Mouse (Mus musculus) urinary bladder, adult 18-20 months (tissue): Measurements from ENCODE around the gene Nmur1.
"Not testable (repeated sequence)": the region's sequence is repeated elsewhere in the genome, so short reads cannot be mapped to it uniquely, and the experiment has no call there.

Experiments used
- DNase-seq, 2 experiments: peaks; one replicate each; pipeline ENCODE4 v3.0.0; 2022; ENCODE audit warnings: low spot score in 2 of 2, mixed read lengths in 2 of 2

Gene Nmur1

GRCm38 (mm10) chr1:86359798-86360179, 66.2 kb downstream of the Nmur1 start:
- no peak for DNase-seq

- DNase-seq: peak; percentile 95 to 98
These were observed 66.9 kb downstream of the Nmur1 start, which contains the start of gene Ncl for GRCm38 (mm10) chr1:86358906-86359797. Gene Ncl (minus strand): TSS chr1:86359400.

GRCm38 (mm10) chr1:86358229-86358905, 67.7 kb downstream of the Nmur1 start:
- no peak for DNase-seq

DNA sequence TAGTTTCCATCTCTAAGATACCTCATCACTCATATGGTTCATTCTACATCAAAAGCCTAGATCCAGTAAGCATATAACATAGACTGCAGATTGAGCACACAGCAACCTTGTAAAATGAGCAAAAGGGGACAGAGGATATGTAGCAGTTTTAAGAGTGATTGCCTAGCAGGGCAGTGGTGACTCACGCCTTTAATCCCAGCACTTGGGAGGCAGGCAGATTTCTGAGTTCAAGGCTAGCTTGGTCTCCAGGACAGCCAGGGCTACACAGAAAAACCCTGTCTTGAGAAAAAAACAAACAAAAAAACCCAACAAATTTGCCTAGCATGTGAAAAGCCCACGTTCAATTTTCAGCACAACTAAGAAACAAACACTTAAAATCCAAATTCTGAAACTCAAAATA, 71.8 kb downstream of the Nmur1 start:
- DNase-seq: no peak

DNA sequence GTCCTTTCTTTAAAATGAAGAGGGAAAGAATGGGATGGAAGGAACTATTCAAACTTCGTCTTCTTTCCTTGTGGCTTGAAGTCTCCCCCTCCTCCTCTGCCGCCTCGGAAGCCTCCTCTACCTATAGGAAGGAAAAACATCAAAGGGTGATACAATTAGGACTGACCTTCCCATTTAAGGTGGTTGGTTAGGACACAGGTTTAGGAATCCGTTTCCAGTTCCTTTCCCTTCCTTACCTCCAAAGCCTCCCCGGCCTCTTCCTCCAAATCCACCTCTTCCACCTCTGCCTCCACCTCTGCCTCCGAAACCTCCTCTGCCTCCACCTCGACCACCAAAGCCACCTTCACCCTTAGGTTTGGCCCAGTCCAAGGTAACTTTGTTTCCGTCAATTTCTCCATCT, 75.5 kb downstream of the Nmur1 start:
- no peak for DNase-seq

DNA sequence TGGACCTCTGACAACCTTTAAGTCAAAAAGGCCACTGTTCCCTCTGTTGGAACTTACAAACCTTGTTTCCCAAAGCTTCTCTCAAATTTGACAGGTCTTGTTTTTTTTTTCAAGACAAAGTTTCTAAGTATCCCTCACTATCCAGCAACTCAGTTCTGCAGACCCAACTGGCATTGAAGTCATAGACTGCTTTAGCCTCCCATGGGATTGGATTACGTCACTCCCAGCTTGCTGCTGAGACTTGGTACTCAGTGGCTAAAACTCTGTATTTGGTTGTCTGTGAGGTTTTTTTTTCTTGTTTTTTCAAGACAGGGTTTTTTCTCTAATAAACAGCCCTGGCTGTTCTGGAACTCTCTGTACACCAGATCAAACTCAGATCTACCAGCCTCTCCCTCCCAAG, 76.3 kb downstream of the Nmur1 start:
- no peak for DNase-seq

DNA sequence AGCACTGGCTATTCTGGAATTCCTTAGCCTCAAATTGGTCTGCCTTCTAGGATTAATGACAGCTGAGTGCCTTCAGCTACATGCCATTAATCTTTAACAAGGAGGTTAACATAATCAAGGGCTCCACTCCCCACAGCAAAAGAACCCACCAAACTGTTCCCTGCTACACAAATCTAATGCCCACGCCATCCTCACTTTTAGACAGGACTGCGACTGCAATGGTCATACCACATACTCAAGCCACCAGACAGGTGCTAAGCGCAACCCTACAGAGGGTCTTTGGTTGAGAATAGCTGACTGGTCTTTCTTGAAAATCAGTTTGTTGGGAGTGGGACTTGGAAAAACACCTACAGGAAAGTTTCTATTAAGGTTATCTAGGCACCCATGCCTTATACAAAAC, 76.8 kb downstream of the Nmur1 start:
- DNase-seq: no peak

GRCm38 (mm10) chr1:86348801-86349200, 77.2 kb downstream of the Nmur1 start:
- DNase-seq: no peak

GRCm38 (mm10) chr1:86348083-86348482, 77.9 kb downstream of the Nmur1 start:
- DNase-seq: no peak

GRCm38 (mm10) chr1:86347716-86348045, 78.3 kb downstream of the Nmur1 start:
- no peak for DNase-seq

DNA sequence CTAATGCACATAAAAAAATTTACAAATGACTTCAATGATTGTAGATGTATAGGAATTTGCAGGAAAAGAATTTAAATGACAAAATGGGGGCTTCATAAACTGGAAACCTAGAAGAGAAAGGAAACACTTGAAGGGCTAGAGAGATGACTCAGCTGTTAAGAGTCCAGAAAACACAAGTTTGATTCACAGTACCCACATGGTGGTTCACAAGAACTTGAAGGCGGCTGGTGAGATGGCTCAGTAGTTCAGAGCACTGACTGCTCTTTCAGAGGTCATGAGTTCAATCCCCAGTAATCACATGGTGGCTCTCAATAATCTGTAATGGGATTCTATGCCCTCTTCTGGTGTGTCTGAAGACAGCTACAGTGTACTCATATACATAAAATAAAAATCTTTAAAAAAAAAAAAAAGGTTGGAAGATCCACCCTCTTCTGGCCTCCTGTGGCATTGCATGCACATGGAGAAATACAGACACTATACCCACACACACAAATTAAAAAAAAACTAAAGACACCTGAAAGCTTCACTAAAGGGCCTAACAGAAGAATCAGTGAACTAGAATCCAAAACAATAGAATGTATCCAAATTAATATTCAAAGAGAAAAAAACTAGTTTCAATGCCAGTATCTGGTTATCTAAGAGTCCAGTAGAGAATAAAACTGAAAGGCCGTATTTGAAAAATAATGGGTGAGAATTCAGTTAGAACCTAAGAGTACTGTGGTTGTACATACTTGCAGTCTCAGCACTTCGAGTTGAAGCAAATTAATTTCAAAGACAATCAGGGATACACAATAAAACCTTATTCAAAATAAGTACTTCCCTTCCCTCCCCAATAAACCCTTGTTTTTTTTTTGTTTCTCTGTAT, 78.9 kb downstream of the Nmur1 start:
- DNase-seq: no peak

GRCm38 (mm10) chr1:86345956-86346355, 80.1 kb downstream of the Nmur1 start:
- no peak for DNase-seq

DNA sequence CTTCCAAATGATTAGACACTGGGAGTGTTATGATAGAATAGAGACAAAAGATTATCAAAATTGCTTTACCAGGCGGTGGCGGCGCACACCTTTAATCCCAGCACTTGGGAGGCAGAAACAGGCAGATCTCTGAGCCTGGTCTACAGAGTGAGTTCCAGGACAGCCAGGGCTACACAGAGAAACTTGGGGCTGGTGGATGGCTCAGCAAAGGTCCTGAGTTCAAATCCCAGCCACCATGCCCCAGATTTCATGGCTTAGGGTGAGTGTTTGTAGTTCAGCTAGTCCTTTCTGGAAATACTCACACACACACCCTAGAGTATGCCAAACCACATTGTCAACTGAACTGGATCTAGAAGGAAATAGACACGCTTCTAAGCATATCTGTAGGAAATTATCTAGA, 81.0 kb downstream of the Nmur1 start:
- DNase-seq: no peak

- DNase-seq: no peak
These were observed 81.8 kb downstream of the Nmur1 start for GRCm38 (mm10) chr1:86343969-86344861.

GRCm38 (mm10) chr1:86343087-86343645, 82.9 kb downstream of the Nmur1 start:
- no peak for DNase-seq

DNA sequence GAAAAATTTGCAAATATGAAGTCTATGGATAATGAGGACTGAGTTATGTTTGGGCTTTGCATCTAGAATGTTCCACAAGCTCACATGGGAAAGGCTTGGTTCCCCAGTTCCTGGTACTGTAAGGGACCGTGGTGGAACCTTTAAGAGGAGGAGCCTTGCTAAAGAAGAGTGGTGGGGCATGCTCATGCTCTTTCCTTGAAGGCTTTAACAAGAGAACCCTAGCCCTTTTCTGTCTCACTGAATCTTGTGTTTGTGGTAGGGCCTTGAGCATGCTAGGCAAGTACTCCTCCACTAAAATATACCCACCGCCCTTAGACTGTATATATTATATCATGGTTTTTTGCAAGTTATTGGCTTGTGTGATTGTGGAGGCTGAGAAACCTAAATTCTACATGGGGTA, 83.7 kb downstream of the Nmur1 start:
- no peak for DNase-seq

DNA sequence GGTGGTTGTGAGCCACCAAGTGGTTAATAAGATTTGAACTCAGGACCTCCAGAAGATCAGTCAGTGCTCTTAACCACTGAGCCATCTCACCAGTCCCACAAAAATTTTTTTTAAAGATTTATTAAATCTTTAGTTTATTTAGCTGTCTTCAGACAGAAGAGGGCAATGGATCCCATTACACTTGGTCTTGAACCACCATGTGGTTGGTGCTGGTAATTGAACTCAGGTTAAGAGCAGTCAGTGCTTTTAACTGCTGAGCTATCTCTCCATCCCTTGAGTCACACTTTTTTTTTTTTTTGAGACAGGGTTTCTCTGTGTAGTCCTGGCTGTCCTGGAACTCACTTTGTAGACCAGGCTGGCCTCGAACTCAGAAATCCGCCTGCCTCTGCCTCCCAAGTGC, 84.9 kb downstream of the Nmur1 start:
- not testable (repeated sequence) for DNase-seq

DNA sequence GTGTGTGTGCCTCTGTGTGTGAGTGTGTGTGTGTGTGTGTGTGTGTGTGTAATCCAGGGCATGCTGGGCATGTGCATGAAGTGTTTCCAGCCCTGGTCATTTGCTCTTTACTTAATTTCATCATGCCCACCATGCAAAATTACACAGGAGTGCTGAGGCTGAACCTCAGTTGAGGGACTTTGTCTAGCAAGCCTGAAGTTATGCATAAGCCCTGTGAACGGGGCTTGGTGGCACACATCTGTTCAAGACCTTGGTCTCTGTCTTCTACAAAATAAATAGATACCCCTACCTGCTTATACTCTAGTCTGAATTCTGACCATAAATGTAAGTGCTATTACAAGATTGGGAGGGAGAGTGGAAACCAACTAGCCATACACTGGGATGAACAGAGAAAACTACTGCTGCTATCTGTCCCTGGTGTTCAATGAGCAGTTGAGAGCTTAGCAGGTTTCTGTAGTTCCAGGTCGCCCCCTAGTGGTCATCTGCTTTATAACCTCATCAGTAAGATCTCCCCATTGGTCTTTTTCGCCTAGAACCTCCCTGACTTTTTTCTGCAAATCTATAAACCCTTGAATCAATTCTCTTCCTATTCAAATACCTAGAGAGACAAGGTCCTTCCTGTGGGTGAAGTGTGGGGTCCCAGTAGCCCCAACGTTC, 86.7 kb downstream of the Nmur1 start:
- peak; percentile 48 to 53 for DNase-seq

DNA sequence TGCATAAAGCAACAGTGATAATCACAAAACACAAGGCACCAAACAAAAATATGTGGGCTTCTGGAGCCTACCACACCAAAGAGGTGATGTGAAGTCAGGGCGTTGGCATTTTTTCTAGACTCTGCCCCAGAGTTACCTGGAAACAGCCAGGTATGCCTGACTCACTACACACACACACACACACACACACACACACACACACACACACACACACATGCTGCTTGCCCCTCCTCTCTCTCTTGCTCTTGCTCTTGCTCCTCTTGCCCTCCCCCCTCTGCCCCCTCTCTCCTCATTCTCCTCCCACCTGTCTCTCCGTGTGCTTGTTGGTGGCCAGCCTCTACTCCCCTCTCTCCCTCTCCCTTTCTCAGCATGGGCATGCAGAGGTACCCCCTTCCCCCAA, 89.7 kb downstream of the Nmur1 start:
- no peak for DNase-seq
